Mouse (Mus musculus) right cerebral cortex, adult 18-20 months (tissue): ENCODE measurements at regions not wholly inside any gene's neighbourhood (a gene's known extent, or its start where the extent isn't known, plus 50 kb on each side); places are given as distances from the start of the nearest gene placed in this dataset.
A peak's percentile ranks its signal among the peaks of the same experiment; 100 is the strongest.
"Not testable (repeated sequence)": the region's sequence is repeated elsewhere in the genome, so short reads cannot be mapped to it uniquely, and the experiment has no call there.

ENCODE experiments used
- DNase-seq: peaks from one replicate; pipeline ENCODE4 v3.0.0; 2022; ENCODE audit warnings: mixed read lengths

DNA sequence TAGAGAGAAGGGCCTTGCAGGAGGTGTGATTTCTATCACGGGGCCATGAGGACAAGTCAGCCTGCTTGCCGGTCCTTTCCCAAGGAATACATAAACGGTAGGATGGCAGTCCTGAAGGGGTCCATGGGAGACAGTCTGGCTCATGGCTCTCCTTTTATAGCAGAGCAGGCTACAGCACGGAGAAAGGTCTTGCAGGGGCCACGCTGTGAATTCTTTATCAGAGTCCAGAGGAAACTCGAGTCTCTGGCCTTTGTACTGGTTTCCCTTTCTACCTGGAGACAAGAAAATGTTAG, 1984.0 kb downstream of the 4930444P10Rik start:
- DNase-seq = no peak

DNA sequence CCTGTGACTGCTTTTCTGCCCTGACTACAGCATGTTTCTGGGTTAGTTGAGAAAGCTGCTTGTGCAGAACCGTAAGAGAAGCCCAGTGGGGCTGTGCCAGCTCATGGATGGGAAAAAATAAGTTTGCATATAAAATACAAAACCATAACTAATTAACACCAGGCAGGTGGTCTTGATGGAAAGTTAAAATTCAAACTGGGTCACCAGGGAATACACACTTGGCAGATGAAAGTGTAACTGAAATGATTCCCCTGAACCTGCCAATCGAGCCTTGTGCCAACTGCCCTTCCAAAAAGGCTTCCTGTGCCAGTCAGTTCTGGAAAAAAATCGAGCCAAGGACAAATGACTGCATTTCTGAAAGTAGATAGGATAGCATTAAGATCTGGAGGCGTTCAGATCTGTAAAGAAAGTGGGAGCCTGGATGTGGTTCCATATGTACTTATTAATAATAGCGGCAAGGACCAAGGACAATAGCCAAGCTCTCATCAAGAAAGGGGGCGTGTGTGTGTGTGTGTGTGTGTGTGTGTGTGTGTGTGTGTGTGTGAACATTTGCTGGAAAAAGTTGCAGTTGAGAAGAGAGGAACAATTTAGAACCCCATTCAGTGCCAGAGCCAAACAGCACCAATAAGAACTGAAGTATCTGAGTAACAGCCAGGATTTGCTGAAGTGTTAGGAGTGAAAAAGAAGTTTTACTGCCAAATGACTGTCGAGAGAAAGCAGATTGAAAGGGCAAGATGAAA, 1984.5 kb downstream of the 4930444P10Rik start:
- DNase-seq = peak; percentile 21

DNA sequence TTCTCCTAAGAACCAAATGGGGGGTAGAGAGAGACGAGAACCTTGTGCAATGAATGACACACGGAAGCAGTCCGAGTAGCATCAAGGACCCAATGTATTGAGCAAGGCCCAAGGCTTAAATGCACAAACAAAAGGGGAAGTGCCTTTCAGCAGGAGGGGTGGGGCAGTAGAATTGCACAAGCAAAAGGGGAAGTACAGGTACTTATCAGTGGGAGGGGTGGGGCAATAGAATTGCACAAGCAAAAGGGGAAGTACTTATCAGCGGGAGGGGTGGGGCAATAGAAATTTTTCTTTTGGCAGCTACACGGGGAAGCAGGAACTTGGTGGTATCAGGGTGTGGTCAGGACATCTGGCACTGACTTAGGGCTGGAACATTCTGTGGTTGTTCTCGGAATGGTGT, 1987.6 kb downstream of the 4930444P10Rik start:
- not testable (repeated sequence) for DNase-seq

DNA sequence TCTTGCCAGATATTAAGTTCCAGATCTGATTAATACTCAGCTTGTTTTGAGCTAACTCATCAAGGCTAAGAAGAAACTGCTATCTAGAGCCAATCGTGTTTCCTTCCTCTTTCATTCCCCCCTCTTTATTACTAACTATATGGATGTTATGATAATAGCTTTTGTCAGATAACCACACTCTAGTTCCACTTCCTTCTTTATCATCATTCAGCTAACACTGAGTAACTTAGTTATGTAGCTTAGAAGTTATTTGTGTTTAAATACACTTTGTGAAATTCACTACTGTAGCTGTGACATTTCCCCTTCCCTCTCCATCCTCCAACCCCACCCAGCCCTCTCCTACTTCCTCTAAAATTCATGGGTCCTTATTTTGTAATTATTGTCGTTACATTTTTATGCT, 1988.6 kb downstream of the 4930444P10Rik start:
- DNase-seq = no peak

DNA sequence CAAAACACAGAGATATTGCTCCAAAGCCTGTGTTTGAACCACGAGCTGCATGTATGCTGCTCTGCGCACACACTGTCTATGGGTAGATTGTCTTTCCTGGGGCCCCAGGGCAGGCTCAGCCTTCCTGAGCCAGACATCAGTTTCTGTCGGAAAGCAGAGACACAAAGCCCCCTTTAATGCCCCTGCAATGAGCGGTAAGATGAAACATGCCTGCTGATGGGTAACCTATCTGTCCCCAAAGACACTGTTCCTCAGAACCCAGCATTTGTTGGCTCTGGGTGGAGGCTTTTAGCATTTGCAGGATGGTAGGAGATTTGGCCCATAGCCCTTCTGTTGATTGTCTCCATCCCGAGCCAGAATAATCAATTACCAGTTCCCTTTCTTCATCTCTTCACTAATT, 1994.1 kb downstream of the 4930444P10Rik start:
- no peak for DNase-seq

DNA sequence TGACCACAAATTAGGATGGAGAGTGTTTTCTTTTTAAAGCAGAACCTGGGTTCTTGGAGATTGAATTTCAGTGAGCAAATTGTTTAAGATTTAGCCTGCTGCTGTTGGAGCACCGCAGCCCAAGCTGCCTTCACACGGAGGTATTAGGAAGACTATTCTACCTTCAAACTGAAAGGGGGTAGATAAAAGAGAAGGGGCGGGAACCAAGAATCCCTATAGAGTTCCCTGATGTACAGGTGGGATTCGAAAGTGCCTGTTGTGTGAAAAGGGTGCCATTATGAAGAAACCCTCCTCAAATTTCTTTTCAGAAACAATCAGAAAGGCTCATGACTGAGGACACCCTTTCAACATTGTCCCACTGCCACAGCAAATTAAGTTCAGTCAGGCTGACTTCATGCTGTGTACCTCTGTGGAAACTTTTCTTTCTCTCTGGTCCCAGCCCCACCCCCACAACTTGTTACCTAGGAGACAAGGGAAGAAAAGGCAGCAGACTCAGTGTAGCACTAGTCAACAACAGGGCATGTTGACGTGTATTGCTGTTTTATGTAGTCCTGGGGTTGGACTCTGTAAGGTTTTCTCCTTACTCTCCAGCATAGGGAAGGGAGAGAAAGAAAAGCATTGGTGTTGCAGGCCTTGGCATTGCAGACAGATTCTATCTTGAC, 1995.4 kb downstream of the 4930444P10Rik start:
- no peak for DNase-seq

DNA sequence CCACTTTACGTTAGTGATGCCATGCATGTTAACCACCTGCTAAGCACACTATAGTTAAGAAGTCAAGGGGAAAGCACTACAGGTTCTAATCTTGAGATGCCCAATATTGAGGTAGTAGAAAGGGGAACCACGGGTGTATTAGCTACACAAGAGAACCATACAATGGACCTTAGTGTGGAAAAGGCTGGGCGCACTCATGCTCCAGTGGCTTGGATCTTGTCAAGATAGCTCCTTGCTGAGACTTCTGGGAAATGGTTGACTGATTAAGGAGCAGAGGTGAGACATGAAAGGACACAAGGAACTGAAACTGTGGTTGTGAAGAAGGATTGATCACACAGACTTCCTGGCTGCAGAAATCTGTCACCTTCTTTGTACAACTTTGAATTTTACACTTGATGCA, 2028.3 kb downstream of the 4930444P10Rik start:
- no peak for DNase-seq

DNA sequence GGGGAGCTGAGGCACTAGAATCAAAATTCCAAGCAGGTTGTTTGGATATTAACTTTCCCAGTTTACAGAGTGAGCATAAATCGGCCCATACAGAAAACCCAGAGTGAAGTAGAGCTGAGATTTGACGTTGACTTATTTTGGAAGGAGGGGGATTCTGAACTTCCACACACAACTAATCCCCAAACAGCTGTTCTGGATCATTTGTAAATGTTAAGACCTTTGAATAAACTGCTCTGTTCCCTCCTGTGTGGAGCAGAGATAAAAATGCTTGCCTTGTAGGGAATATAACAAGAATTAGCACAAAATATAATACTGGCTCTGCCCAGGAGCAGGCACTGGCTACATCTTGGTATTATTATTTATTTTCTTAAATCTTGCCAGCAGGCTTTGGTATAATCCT, 2057.0 kb downstream of the 4930444P10Rik start:
- no peak for DNase-seq

DNA sequence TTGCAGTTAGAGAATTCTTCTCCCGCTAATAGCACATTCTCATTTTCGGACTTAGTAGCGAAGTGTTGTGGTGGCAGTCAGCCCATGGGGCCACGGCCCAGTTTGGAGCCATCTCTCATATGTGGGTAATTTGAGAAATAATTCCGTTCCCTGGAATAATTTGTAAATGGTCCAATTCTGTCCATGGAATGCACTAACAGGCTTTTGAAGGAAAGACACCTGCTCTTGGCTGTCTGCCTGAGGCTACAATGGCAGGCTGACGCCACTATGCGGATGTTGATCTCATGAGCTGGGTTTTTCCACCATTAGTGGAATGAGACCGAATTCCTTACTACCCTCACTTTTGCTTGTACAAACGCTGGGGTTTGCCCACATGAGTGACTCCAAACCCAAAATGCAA, 2081.6 kb downstream of the 4930444P10Rik start:
- no peak for DNase-seq

DNA sequence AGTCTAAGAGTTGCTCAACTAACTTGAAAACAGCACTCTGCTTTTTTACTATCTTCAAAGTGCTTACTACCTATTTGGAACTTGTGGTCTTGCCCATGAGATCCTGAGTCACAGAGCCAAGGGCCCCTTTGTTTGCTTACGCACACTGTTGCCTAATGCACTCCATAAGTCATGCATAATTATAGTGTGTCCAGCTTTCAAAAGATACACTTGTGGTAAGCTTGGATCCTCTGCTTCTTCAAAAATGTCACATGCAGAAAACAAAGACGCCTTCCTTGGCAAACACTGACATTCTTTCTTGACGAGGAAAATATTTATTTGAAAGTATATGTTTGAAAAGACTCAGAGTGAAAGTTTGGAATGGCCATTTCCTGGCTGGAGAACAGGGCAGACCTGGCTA, 2082.3 kb downstream of the 4930444P10Rik start:
- no peak for DNase-seq

DNA sequence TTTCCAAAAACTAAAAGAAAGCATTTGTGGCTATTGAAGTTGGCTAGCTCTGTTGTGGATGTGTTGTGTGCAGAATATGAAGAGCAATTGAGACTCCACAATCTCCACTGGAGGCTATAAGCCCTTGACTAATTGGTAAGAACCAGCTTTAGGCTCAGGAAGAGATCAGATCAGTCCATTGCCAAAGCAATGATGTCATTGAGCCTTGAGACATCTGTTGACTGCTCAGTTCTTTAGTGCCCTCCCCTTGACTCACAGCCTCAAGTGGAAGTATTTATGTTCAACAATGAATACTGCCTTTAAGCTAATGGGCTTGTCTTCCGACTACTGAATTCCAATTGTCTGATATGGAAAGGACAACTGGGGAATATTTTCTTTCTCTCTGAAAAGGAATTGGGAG, 2090.6 kb downstream of the 4930444P10Rik start:
- DNase-seq = no peak

DNA sequence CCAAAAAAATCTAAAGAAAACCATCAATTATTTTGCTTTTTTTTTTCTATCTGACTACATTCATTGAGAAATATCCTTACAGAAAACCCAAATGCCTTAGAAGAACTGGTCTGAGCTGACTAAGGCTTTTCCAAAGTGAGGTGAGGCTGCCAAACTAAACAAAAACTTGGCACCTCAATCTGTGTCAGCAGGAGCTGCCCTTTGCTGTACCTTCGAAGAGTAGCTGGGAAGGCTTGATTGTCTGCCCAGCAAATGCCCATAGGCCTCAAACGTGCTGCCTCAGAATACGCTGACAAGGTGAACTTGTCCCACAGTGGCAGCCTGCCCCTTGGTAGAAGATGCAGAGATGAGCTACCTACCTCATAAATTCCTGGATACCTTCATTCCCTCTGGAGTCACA, 2091.7 kb downstream of the 4930444P10Rik start:
- DNase-seq = no peak

DNA sequence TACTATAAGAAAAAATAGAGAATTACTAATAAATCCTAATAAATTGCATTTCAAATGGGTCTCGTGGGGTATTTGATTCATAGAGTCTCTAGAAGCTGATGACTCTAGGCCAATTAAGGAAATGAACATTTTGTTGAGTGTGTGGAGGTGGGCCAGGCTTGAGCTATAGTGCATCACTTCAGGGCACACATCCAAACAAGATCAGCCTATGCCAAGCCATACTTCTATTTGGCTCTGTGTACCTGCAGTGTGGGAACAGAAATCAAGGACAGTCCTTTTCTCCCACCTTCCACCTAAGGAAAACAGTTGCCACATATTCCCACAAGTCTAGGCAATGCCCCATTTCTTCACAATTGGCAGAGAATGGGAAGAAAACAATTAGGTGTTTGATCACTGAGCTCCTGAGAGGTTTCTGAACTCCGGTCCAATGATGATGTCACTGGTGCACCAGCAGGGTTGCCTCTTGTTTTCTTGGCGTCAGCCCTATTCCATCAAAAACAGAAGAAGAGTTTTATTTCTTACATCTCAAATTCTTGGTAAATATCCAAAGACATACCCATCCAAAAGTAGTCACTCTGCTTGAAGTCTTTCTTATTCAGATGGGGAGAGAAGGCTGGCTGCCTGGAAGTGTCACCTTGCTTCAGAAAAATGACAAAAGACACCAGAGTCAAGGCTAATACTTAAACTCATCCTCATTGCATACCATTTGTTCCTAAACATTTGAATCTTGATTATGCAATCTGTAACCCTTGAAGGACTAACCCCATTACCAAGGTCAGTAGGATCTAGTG, 2092.3 kb downstream of the 4930444P10Rik start:
- DNase-seq = no peak

DNA sequence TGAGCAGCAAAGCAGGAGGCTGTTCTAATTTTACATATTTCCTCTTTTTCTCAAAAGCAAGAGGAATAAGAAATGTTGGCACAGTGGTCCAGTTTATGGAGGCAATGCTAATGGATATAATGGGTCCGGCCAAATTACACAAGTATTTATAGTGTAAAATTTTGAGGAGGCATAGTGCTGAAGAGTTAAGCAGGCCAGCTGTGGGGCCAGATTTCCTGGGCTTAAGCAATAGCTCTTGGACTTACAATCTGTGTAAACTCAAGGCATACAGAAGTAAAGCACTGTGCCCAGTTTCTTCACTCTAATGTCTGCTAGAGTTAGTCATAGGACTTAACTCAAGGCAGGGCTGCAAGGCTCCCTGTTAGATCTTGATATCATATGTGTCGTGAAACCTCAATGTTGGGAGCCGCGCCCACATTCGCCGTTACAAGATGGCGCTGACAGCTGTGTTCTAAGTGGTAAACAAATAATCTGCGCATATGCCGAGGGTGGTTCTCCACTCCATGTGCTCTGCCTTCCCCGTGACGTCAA, 2094.9 kb downstream of the 4930444P10Rik start:
- DNase-seq = no peak

DNA sequence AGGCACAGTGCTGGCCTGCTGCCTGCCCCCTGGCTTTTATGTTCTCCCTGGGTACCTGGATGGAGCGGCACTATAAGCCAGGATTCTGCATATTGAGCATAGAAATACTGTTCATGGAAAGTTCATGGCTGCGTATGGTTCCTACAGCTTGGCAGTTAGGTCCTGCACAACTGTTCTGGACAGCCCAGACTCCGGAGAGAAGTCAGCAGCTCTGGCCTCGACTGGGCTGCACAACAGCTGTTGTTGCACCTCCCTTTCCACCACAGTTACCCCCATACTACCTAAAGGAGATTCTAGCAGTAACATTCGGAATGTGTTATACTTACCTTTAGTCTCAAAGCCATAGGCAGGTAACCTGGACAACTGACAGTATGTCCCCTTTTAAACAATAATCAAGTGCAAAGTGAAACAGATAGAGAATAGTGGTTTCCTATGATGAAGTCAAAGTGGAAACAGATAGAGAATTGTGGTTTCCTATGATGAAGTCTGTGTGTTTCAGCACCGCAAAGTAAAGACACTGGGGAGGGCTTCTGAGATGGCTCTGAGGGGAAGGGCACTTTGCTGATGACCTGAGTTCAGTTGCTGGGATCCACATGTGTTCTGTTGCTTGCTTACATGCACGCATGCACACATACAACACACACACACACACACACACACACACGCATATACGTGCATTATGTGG, 2099.2 kb downstream of the 4930444P10Rik start:
- no peak for DNase-seq

DNA sequence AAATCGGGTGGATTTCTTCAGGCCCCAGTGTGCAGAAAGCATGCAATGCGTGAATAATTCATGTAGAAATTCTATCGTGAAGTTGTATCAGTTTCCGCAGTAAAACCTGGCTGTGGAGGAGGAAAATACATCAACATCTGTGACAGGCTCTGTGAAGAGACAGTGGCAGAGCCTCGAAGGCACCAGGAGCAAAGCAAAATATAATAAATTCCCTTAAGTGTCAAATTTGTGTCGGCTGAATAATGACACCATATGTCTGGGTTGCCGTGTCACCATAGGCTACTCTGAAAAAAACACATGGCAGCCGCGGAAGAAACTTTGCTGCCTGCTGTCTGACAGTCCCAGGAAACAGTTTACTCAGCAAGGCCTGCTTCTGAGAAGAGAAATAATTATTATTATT, 2100.1 kb downstream of the 4930444P10Rik start:
- no peak for DNase-seq

DNA sequence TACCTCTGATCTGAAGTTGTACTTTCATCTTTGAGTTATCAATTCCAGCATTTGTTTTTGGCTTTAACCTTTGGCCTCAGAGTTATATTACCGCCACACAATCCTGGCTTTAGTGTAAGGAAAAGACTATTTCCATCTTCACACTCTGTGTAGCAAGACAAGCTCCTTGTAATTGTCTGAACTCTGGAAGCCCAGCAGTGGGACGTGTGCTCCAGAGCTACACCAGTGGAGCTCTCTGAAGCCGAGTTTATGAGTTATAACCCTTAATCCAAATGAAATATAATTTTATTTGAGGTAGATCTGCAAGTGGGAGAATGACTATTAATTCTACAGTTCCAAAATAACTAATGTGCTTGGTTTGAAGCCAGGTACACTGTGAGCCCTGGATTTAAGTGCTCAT, 2103.8 kb downstream of the 4930444P10Rik start:
- no peak for DNase-seq

DNA sequence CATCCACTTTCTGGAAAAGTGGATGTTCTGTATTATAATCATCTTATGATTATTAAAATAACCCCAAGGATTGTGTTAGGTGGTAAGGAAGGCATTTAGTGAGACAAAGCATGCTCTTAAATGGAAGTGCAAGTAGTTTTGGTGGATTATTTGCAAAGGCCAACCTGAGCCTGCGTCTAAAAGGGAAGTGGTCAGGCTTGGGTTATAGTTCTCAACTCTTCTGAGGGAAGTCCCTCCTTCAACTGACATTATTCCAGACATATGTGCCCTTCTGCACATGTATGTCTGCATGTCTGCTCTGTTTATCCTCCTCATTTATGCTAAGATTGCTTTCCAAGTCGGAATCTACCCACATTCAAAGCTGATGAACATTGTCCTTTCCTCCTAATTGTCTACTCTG, 2108.3 kb downstream of the 4930444P10Rik start:
- DNase-seq = no peak

DNA sequence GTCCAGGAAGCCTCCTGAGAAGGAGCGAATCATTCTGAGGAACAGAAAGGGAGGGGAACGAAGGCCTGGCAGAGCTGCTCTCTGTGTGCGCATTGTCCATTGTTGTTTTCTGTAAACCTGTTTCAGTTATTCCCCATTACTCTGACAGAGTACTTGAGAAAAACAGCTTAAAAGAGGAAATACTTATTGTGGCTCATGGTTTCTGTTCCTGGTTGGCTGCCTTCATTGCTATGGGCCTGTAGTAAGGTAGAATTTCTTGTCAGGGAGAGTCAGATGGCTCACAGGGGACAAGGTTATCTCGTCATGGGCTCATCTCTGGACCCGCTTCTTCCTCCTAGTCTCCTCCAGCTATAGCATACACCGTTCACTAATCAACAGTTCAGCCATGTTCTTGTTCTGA, 2112.9 kb downstream of the 4930444P10Rik start:
- DNase-seq = no peak

DNA sequence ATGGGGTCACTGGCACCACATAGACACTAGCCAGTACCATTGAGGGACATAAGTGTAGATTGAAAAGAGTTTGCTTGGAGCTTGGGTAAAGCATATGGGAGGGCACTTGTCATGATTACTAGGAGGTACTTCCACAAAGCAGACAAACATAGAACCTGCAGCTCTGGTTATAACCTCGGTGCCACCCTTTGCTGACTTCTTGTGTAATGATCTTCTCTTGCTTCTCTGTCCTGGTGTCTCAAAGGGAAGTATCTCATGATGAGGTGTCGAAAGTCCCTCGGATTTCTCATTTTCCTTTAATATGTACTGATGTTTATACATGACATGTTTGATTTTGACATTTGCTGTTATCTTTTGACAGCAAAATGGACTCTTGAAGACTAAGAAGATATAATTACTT, 2114.5 kb downstream of the 4930444P10Rik start:
- no peak for DNase-seq

DNA sequence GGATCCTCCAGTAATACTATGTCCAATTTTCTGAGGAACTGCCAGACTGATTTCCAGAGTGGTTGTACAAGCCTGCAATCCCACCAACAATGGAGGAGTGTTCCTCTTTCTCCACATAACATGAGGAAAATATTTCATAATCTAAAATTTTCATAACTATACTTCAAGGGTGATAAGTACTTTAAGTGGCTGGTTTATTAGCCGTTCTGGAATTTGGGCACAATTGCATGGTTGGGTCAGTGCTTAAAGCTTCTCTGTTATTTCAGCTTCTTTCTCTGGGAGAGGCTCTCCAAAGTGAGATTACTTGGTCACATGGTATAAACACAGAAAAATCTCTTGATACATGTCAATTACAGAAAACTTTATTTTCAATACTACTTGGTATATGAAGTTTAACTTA, 2115.9 kb downstream of the 4930444P10Rik start:
- DNase-seq = no peak

DNA sequence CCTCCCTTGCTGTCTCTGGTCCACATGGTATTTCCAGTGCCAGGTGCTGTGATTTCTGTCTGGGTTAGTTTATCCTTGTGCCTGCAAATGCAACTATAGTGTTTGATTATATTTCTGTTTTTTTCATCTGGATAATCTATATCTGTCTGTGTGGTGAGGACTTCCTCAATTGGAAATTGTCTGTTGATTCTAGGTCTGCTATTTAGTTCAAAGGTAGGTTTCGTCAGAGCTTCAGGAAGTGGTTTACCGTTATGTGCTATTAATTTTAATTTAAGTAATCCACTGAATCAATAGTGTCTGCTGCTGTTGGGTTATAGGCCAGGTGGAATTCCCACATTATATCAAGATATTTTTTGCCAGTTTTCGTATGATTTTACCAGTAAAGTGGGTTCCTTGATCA, 2143.9 kb downstream of the 4930444P10Rik start:
- no peak for DNase-seq

DNA sequence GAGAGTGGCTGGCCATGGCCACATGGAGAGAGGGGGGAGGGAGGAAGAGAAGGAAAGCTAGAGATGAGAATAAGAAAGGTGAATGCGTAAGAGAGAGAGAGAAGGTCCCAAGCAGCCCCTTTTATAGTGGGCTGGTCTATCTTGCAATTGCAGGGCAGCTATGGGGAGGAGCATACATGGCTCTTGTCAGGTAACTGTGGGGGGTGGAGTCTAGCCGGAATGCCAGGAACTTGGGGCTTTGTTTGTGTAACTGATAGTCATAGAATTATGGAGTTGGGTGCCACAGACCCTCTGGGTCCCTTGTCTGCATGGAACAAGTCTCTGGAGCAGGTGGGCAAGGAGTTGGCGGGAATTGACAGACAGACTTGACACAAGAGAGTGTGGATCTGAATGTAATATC, 2151.8 kb downstream of the 4930444P10Rik start:
- DNase-seq = no peak
